Mouse (Mus musculus): ENCODE measurements at regions not wholly inside any gene's neighbourhood (a gene's known extent, or its start where the extent isn't known, plus 50 kb on each side); places are given as distances from the start of the nearest gene placed in this dataset.

DNA sequence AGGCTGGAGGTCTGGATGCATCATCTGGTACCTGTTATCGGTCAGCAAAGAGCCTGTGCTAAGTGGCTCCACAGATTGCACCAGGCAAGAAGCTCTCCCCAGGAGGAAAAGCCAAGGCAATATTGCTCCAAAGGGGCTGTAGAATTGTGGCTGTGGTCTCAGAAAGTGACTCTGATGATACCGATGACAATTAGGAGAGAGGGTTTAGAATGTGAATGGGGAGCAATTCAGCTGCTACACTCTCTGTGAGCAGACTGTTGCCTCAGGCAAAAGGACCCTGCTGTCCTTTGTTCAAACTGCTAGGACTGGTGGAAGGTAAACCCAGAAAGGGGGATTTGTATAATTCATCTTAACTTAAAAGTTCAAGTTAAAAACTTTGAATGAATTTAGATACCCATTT, 186.2 kb upstream of the Isl1 start:
- H3K9ac ChIP-seq (ENCODE audit: insufficient read depth, low read depth): no peak overlapping the region
- H3K27me3 ChIP-seq (replicated peaks): no peaks in the 10 kb centered on the region
- H3K79me2 ChIP-seq (replicated peaks; ENCODE audit: control insufficient read depth, extremely low read depth, insufficient read depth, poor library complexity, severe bottlenecking): no peaks in the 10 kb centered on the region
- no peak overlapping the region for H3K4me3 ChIP-seq (replicated peaks in 1 of 3; ENCODE audit: low read depth in 2 of 3, low read length in 2 of 3, poor library complexity in 1 of 3)
- H3K4me1 ChIP-seq (ENCODE audit: control insufficient read depth in 1 of 2, insufficient read depth in 2 of 2): no peaks in the 10 kb centered on the region
- H3K27ac ChIP-seq (ENCODE audit: insufficient read depth, low read depth): no peak overlapping the region
- no peak for DNase-seq (ENCODE audit: extremely low read depth)
- H3K4me2 ChIP-seq (ENCODE audit: insufficient read depth, low read depth, poor library complexity, severe bottlenecking): no peak overlapping the region
- dilution Hi-C loops (cut with MboI; ENCODE audit: extremely low pct_ligation_motif_present, extremely low pct_unique_long_range_greater_than_20kb, low sequenced_read_pairs) (no loop called here), in situ Hi-C loops (cut with MboI; ENCODE audit: low pct_ligation_motif_present, low pct_unique_long_range_greater_than_20kb, low sequenced_read_pairs) (no loop called here)
- no peaks in the 10 kb centered on the region for H3K36me3 ChIP-seq (replicated peaks in 1 of 2; ENCODE audit: control insufficient read depth in 1 of 2, insufficient read depth in 1 of 2, low read length in 1 of 2)
- peaks cover 25% of the 10 kb centered on the region for H3K9me3 ChIP-seq (replicated peaks; ENCODE audit: low read length)
- TF ChIP-seq PAX5 (IDR thresholded peaks at IDR 0.05; ENCODE audit: low read length) (no peak), CHD1 (IDR thresholded peaks at IDR 0.05; ENCODE audit: low read depth, low read length) (no peak), MYC (IDR thresholded peaks at IDR 0.05; ENCODE audit: low read depth, low read length) (no peak), MAFK (IDR thresholded peaks at IDR 0.05; ENCODE audit: insufficient replicate concordance, low read length) (no peak), NRF1 (IDR thresholded peaks at IDR 0.05; ENCODE audit: low read depth, low read length) (no peak), CTCF (conservative IDR thresholded peaks at IDR 0.05 in 1 of 2, IDR thresholded peaks at IDR 0.05 in 1 of 2; ENCODE audit: low read depth in 2 of 2, low read length in 2 of 2) (no peak), USF2 (conservative IDR thresholded peaks at IDR 0.05; ENCODE audit: low read depth, low read length) (no peak), NELFE (IDR thresholded peaks at IDR 0.05; ENCODE audit: low read depth, low read length) (no peak), KAT2A (IDR thresholded peaks at IDR 0.05; ENCODE audit: insufficient replicate concordance, low read length) (no peak), RCOR1 (conservative IDR thresholded peaks at IDR 0.05; ENCODE audit: low read depth, low read length) (no peak), POLR2AphosphoS2 (IDR thresholded peaks at IDR 0.05; ENCODE audit: low read depth, low read length) (no peak), SMC3 (IDR thresholded peaks at IDR 0.05; ENCODE audit: low read depth, low read length) (no peak), HCFC1 (IDR thresholded peaks at IDR 0.05; ENCODE audit: low read depth, low read length) (no peak), EP300 (IDR thresholded peaks at IDR 0.05; ENCODE audit: low read length) (no peak), POLR2A (IDR thresholded peaks at IDR 0.05; ENCODE audit: low read depth, low read length) (no peak), ZC3H11A (IDR thresholded peaks at IDR 0.05; ENCODE audit: low read depth, low read length) (no peak), ZNF384 (IDR thresholded peaks at IDR 0.05; ENCODE audit: low read depth, low read length) (no peak), ZMIZ1 (IDR thresholded peaks at IDR 0.05; ENCODE audit: low read depth, low read length) (no peak), UBTF (IDR thresholded peaks at IDR 0.05; ENCODE audit: low read depth, low read length) (no peak), MAZ (IDR thresholded peaks at IDR 0.05; ENCODE audit: low read depth, low read length) (no peak)

DNA sequence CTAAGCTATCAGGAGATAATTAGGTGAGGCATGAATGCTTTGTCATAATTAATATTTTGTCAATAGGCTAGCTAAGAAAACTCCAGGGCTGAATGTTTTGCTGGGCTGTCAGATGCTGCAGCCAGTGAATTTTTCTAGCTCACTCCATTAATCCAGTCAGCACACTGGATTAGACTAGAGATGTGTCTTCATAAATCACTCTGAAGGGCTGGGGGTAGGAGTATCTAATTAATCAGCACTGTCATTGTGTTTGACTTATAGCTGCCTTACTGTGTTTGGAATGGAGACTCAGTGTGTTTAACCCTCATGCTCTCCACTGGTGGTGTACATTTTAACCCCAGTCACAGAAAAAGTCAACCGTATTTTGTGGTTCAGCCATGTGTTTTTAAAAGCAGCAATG, 179.9 kb upstream of the Isl1 start:
- TF ChIP-seq NELFE (IDR thresholded peaks at IDR 0.05; ENCODE audit: low read depth, low read length) (no peak), ZNF384 (IDR thresholded peaks at IDR 0.05; ENCODE audit: low read depth, low read length) (no peak), HCFC1 (IDR thresholded peaks at IDR 0.05; ENCODE audit: low read depth, low read length) (no peak), RCOR1 (conservative IDR thresholded peaks at IDR 0.05; ENCODE audit: low read depth, low read length) (no peak), POLR2AphosphoS2 (IDR thresholded peaks at IDR 0.05; ENCODE audit: low read depth, low read length) (no peak), MXI1 (IDR thresholded peaks at IDR 0.05; ENCODE audit: low read depth, low read length) (no peak), BHLHE40 (IDR thresholded peaks at IDR 0.05; ENCODE audit: low read depth, low read length) (no peak), MAFK (IDR thresholded peaks at IDR 0.05; ENCODE audit: insufficient replicate concordance, low read length) (no peak), USF2 (conservative IDR thresholded peaks at IDR 0.05; ENCODE audit: low read depth, low read length) (no peak), TBP (conservative IDR thresholded peaks at IDR 0.05; ENCODE audit: low read depth, low read length) (no peak), GABPA (IDR thresholded peaks at IDR 0.05; ENCODE audit: insufficient replicate concordance, low read depth, low read length) (no peak), NRF1 (IDR thresholded peaks at IDR 0.05; ENCODE audit: low read depth, low read length) (no peak), ELF1 (IDR thresholded peaks at IDR 0.05; ENCODE audit: low read depth, low read length) (no peak), ETS1 (conservative IDR thresholded peaks at IDR 0.05; ENCODE audit: low read depth, low read length) (no peak), SMC3 (IDR thresholded peaks at IDR 0.05; ENCODE audit: low read depth, low read length) (no peak), EP300 (IDR thresholded peaks at IDR 0.05; ENCODE audit: low read length) (no peak), MEF2A (IDR thresholded peaks at IDR 0.05; ENCODE audit: borderline replicate concordance, low read depth, low read length) (no peak), UBTF (IDR thresholded peaks at IDR 0.05; ENCODE audit: low read depth, low read length) (no peak), CHD1 (IDR thresholded peaks at IDR 0.05; ENCODE audit: low read depth, low read length) (no peak), MAZ (IDR thresholded peaks at IDR 0.05; ENCODE audit: low read depth, low read length) (no peak)
- Histone ChIP-seq H3K4me2 (ENCODE audit: insufficient read depth, low read depth, poor library complexity, severe bottlenecking) (no peak overlapping the region), H3K9me3 (replicated peaks; ENCODE audit: low read length) (peaks cover 23% of the 10 kb centered on the region), H3K9ac (ENCODE audit: insufficient read depth, low read depth) (no peak overlapping the region), H3K4me3 (replicated peaks in 1 of 3; ENCODE audit: low read depth in 2 of 3, low read length in 2 of 3, poor library complexity in 1 of 3) (no peak overlapping the region), H3K27ac (ENCODE audit: insufficient read depth, low read depth) (no peak overlapping the region), H3K79me2 (replicated peaks; ENCODE audit: control insufficient read depth, extremely low read depth, insufficient read depth, poor library complexity, severe bottlenecking) (no peaks in the 10 kb centered on the region), H3K36me3 (replicated peaks in 1 of 2; ENCODE audit: control insufficient read depth in 1 of 2, insufficient read depth in 1 of 2, low read length in 1 of 2) (no peaks in the 10 kb centered on the region), H3K4me1 (ENCODE audit: control insufficient read depth in 1 of 2, insufficient read depth in 2 of 2) (no peaks in the 10 kb centered on the region), H3K27me3 (replicated peaks) (no peaks in the 10 kb centered on the region)
- in situ Hi-C loops (cut with MboI; ENCODE audit: low pct_ligation_motif_present, low pct_unique_long_range_greater_than_20kb, low sequenced_read_pairs) (no loop called here), dilution Hi-C loops (cut with MboI; ENCODE audit: extremely low pct_ligation_motif_present, extremely low pct_unique_long_range_greater_than_20kb, low sequenced_read_pairs) (no loop called here)
- no peak for DNase-seq (ENCODE audit: extremely low read depth)

Measured in CH12.LX (cell line).